Mouse (Mus musculus) CD4-positive, CD25-positive, alpha-beta regulatory T cell, adult 2 months (primary cell): ENCODE measurements around the gene Ube2e2.
"Not testable (repeated sequence)": the region's sequence is repeated elsewhere in the genome, so short reads cannot be mapped to it uniquely, and the experiment has no call there.

ENCODE experiments used
- DNase-seq: peaks from one replicate; pipeline ENCODE4 v3.0.0-alpha.2; 2012; ENCODE audit warnings: low read depth, low spot score

The Ube2e2 gene

DNA sequence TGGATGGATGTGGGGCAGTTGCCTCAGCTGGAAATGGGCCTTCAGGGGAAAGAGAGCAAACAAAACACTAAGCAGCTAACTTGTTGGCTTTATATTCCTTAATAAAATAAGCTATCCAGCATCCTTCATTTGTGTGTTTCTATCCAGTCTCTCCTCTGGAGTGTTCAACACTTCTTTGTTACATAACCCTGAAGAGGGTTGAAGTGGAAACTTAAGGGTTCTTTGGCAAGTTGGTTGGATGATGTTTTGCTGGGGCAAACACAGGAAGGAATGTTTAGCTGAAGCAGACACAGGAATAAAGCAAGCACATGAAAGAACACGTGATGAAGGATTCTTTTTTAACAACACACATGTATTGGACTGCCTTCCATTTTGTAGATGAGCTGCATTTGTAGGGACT, 256.3 kb downstream of the Ube2e2 start:
- DNase-seq: no peak

DNA sequence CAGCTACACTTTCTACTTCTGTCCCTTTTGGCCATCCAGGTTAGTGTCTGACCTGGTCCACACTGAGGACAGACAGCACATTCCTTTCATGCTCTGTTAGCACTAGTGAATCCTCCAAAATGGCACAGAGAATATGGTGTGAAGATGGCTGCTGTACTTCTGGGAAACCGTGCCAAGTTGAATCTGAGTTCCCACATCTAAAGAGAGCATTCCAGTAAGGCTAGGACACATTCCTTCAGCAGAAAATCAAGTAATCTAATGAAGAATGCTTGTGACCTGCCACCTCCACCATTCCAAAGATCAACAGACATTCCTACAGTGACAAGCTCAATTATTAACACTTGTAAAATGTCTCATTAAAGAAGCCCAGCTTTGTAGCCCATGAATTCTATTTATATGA, 265.9 kb downstream of the Ube2e2 start:
- no peak for DNase-seq

DNA sequence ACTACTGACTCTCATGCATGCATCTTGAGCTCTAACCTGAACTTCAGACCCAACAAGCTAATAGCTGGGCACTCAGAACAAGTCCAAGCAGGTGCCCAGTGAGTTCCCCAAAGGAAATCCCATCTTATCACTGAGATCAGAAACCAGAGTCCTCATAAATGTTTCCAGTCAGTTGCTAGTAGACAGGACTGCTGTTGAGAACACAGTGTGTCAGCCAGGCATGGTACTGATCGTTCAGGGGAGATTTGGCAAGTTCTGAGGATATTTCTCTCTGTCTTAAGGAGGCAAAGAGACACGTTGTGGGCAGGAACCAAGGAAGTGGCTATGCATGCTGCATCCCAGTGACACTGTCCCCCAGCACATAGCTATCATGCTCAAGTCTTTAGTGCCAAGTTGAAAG, 275.5 kb downstream of the Ube2e2 start:
- DNase-seq: no peak

DNA sequence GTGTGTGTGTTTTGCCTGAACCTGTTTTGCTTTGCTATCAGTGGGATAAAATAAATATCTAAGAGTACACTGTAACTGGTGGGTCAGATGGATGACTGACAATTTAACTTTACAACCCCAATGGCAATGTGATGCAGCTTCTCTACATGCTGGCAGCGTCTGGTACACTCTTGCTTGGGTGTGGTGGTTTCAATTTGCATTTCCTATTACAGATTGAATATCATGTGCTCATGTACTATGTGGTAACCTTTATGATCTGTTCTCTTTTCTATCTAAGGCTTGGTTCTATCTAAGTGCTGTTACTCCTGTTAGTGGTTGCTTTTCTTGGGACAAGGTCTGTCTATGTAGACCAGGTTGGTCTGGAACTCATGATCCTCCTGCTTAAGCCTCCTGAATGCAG, 292.1 kb downstream of the Ube2e2 start:
- peak; percentile 20 for DNase-seq

DNA sequence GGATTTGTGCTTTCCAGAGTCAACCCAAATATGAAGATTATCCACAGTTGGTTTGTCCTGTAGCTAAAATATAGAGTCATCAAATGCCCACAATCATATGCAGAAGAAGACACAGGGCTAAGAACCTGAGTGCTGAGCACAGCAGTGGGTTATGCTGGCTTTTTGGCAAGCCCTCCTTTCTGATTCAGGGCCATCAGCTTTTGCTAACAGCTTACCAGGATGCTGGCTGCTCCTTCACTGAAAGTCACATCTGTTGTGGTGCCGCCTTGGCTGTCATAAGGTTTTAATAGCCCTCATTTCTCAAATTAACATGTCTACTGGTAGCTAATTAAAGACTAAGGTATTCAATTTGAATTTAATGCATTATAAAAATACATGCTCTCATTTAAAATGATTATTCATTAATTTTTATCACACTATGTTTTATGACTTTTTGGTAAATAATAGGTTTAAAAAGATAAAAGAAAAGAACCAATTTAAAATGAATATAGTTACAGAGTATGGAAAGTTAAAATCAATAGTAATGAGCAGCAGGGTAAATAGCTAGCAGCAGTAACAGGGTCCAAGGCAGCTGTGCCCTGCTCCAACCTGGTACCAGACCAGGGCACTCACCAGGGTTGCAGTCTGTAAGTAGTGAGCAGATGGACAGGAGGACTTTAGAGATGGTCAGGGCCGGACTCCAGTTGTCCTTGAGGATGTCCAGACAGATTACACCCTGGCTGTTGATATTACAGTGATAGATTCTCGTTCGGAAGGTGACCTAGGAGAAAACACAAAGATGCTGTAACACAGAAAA, 307.6 kb downstream of the Ube2e2 start:
- no peak for DNase-seq

DNA sequence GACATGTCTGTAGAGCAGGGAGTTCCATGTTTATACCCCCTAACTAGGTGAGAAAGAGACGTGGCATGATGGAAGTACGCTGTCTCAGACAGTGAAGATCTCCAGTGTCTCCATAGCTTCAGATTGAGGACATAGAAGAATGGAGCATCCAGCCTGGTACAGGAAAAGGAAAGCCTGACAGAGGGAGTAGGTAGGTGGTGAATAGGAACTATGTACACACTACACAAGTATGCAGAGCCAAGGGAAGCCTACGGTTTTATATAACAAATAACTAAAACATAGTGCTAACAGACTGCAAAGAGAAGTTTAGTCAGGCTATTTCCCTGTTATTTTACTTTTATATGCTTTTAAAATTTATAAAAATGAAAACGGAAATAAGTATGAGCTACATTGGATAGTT, 312.3 kb downstream of the Ube2e2 start:
- DNase-seq: no peak

DNA sequence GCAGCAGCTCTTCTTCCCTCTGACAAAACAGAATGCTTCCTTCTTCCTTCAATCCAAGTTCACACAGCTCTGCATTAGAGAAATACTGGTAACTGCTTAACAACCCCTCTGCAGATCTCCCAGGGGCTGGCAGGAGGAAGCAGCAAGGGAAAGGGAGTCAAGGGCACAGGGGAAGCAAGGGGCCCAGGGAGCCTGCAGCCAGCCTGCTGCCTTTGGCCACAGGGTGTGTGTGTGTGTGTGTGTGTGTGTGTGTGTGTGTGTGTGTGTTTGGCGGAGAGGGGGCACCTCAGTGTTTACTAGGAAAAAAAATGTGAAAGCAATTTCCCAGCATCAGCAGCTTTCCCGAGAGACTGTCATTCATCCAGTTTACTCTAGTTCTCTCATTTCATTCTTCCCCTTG, 319.3 kb downstream of the Ube2e2 start:
- no peak for DNase-seq

DNA sequence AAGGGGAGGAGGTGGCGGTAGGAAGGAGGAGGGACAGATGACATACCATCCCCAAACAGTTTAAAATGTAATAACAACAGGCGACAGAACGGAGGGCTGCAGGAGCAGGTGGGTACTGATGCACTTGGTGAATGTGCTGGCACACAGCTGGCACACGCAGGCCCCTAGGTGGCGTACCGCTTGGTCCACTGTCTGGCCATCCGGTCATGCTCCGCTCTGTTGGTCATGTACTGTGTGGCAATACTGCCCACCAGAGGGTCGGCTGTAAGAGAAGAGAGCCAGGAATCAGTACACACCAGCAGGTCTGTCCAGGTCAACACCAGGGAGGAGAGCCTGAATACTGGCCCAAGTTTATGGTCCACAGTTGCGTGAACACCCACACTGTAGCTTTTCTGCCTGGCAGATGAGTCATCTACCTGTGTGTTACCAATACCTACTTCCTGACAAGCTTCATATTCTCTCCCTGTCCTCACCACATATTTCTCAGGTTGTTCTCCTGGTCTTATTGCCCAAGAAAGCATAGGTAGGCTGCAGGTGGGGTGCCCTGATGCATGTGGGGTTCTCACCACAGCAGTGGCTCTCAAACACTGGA, 319.8 kb downstream of the Ube2e2 start:
- no peak for DNase-seq

DNA sequence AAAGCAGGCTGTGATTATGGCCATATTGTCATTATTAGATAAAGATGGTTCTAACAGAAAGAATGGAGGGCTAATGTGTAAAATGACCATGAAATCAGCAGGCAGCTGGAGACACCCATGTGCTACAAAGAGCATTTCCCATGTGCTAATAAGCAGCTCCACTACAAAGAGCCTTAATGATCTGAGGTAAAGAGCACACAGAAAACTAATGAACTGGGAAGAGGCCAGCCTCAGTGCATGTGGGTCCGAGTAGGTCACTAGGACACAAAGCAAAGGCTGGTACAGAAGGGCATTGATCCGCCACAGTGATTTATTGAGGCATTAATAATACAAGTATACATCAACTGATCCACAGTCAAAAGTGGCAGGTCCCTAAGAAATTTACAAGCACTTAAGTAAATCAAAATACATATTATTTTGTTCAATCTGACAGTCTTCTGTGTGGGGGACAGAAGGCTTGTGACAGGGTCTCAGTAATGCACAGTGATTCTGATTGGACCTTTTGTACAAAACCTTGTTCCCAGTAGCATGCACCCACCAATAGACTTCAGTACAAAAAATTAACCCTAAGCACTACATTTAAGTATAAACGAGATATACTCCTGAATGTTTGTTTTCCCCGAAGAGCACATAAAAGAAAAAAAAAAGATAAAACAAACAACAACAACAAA, 320.6 kb downstream of the Ube2e2 start:
- DNase-seq: no peak

DNA sequence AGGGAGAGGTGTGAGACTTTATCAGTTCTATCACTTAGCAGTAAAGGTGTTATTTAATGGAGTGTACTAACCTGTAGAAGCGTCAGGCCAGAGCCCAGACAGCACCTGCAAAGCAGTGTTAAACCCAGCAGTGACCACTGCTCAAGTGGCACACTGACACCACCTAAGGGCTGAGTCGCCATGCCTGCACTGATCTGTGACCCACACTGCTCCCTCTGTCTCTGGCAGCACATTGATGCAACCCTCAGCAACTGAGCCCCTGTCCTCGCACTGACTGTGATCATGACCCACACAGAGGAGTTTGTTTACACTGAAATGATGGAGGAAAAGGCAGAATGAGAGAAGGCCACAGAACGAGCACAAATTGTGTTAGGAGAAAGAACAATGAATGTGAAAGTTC, 321.2 kb downstream of the Ube2e2 start:
- no peak for DNase-seq

DNA sequence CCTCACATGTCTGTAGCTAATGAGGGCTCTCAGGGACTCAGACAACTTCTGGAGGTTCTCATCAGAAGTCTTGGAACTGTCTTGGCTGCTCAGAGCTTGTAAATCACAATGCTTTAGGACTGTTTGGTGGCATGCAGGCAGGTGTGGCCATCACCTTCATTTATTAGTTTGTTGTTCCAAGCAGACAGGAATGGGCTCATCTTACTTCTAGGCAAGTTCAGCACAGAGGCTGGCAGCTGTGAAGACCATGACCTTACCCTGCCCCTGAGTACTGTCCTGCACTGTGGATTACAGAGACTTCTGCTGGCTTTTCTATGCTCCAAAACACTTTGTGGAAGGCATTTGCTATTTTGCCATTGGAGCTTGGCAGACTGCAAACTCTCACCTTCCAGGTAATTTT, 324.5 kb downstream of the Ube2e2 start:
- DNase-seq: no peak

DNA sequence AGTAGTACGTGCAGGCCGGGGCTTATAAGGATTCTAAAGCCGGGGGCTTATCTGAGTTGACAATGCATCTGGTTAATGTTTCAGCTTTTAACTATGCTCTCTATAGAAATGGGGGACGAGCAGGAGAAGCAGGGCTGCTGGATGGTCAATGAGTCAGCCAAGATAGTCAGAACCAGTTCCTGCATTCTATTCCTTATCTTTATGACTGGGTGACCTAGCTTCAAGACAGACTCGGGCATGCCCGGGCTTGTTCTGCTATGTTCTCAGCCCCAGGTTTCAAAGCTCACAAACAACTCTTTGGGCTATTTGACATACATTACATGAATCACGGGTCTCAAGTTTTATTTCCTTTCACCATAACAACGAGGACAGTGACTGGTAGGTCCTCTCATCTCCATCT, 329.1 kb downstream of the Ube2e2 start:
- not testable (repeated sequence) for DNase-seq

DNA sequence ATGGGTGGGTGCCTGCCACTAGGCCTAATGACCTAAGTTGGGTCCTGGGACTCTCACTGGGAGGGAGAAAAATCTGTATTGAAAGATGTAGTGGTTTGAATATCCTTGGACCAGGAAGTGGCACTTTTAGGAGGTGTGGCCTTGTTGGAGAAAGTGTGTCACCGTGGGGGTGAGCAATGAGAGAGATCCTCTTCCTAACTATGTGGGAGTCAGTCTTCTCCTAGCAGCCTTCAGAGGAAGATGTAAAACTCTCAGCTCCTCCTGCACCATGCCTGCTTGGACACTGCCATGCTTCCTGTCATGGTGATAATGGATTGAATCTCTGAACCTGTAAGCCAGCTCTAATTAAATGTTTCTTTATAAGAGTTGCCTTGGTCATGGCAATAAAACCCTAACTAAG, 338.8 kb downstream of the Ube2e2 start:
- DNase-seq: no peak

DNA sequence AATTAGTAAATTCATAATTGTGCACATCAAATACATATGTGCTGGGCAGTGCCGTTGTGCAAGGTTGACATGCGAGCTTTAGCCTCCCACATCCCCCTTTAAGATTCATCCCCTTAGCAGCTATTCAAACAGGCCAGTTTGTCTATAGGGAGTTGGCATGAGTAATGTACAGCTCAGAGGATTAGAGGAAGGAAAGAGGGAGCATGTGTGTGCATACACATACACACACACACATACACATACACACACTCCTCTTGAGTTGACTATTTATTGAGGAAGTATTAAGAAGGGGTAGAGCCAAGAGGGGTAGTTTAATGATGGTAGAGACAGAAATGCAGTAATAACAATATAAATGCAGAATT, 339.5 kb downstream of the Ube2e2 start:
- no peak for DNase-seq

DNA sequence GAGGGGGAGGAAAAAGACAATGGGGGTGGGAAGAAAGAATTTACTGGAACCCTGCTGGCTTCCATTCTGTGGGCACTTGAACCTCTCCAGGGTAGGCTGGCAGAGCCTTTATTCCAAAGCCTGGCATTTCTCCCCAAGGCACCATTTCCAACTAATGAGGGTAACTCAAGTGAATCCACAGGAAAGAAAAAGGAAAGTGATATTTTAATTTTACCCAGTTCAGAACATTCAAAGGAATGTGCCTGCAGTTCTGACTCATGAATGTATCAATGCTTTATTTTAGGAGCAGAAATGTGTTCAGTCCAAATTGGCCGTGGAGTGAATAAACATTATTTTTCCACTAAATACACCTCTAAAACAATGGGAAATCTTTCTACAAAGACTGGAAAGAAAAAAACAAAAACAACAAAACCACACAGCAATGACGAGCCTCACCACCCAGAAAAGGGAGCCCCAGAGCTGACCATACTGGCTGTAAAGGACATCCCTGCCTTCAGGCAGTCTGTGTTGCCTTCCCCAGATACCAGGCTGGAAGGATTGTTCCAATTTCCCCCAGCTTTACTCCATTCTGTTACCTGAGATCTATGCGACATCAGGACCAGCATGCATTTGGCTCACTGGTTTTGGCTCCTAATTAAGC, 340.0 kb downstream of the Ube2e2 start:
- DNase-seq: no peak

DNA sequence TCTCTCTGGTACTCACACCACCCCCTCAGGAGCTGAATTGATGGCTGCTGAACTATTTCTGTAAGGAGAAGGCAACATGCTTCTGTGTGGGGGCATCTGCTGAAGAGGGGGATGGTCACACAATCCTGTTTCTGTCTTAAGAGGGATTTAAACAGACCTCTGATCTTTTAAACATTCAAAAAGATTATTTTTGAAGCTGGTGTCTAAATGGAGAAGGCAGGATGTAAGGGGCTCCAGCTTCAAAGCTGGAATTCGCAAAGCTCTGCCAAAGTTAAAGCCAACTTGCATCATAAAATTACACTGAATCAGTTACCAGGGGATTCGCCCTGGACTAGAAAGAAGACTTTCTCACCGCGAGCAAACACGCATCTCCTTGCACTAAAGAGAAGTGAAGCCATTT, 346.5 kb downstream of the Ube2e2 start:
- no peak for DNase-seq

DNA sequence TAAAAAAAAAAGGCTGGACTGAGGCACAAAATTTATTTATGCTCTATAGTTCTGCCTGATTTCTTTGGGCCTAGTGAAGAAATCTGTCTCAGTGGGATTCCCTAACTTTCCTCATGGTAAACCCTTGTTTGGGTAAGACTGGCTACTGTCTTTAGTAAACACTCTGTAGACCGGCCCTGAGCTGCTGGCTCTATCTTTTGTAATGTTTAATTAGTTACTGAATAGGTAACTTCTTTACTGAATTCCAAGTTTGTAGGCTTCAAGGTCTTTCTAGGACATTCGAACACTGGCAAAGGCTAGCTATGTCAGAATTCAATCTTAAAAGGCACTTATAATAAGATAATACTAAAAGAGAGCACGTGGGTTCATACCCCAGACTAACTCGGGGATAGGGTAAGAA, 355.0 kb downstream of the Ube2e2 start:
- not testable (repeated sequence) for DNase-seq

DNA sequence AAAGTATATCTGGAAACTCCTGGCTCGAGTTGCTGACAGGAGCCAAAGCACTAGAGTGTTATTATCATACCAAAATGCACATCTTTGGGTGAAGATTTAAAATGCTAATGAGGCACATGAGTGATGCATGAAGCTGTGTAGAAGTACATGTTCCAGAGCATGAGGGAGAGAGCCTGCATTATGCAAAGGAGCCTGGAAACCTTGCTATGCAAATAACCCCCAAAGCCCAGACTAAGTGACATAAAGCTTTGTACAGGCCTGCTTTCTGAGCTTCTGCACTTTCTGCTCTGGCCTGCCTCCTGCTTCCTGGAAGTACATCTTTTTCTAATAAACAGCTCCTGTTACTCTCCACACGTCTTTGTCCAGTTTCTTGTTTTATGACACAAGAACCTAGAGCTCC, 363.2 kb downstream of the Ube2e2 start:
- no peak for DNase-seq

DNA sequence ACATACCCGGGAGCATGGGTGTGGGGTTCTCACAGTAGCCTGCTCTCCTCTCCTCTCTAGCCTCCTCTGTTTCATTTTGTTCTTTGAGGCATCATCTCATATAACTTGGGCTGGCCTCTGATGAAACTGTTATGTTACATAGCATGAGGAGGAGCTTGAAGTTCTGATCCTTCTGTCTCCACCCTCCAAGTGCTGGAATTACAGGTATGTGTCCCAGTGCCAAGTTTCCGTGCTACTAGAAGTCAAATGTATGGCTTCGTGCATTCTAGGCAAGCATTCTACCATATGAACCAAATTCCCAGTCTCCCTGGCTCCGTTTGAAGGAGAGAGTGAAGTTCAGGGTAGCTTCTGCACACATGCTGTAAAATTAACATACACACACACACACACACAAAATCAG, 363.6 kb downstream of the Ube2e2 start:
- no peak for DNase-seq
